Mouse (Mus musculus) left cerebral cortex, postnatal 25 days (tissue): ENCODE measurements around the gene Stac. TPM values are rescaled to one million over a fixed set of nuclear protein-coding genes. Genes with fewer than 3 reads are reported as not detected.
A peak's percentile ranks its signal among the peaks of the same experiment; 100 is the strongest.

Source experiments
- DNase-seq, 2 experiments: peaks; one replicate each; pipeline ENCODE4 v3.0.0; 2022; ENCODE audit warnings: low spot score in 2 of 2, mixed read lengths in 1 of 2
- intact Hi-C: fragments of 180-260 bp; cut with DNase I; formaldehyde crosslinking; loops from one replicate; pipeline ENCODE4 v1.15.1; 2025
- total RNA-seq, 2 experiments: library from RNA; stranded (reverse); gene quantifications; 2 replicates each; pipeline ENCODE4 v1.2.3; 2021

The Stac gene
- total RNA-seq, 2 experiments from 2014 or later, result 1.6 to 2.4 TPM

DNA sequence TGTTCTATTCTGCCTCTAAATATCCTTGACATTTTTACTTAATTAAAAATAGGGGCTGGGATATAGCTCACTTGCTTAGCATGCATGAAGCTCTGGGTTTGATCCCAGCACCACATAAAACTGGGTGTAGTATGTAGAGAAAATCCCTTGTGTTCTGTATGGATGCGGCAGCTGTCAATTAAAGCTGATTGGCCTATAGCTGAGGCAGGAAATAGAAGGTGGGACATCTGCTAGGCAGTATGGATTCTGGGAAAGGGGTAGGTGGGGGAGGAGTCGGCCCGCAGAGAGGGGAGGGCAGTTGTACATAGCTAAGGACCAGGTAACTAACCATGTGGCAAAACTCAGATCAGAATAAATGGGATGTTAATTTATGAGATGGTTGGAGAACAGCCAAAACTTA lies 166.3 kb downstream of the Stac start:
- intact Hi-C loops, result no loop called here
- DNase-seq, result no peak

DNA sequence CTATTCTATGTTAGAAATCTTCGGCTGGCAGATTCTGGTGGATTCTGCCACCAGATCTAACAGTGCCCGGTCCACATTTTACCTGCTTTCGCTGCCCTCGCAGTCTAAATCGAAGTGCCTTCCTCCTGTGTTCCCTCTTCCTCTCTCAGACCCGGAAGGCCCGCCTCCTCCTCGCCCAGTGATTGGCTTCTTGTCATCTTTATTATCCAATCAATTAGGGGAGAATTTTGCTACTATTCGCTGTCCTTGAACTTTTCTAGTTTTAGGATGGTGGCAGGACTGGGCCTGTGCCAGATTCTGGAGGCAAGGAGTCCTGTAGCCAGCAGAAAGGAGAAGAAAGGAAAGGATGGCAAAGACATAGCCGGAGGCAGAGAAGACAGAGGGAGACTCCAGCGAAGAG lies 167.0 kb downstream of the Stac start:
- DNase-seq, result no peak
- intact Hi-C loops, result no loop called here

DNA sequence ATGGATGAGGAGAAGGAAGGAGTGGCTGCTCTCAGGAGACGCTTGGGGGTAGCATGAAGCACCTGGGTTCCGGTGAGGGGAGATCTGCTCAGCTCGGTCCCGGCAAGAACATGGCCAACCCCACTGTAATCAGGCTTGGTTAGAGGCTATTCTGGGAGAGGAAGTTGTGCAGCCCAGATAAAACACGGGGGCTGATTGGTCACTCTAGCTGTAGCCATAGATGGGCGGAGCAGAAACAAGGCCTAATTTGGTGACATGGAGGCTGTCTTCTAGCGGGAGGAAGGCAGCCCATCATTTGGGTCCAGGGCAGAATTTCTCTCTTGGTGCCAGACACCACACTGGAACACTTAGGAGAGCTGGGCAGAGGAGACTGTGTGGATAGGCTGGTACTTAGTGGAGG lies 167.9 kb downstream of the Stac start:
- intact Hi-C loops, result no loop called here
- no peak for DNase-seq

GRCm38 (mm10) chr9:111515536-111515935 lies 174.6 kb downstream of the Stac start:
- intact Hi-C loops, result no loop called here
- no peak for DNase-seq

DNA sequence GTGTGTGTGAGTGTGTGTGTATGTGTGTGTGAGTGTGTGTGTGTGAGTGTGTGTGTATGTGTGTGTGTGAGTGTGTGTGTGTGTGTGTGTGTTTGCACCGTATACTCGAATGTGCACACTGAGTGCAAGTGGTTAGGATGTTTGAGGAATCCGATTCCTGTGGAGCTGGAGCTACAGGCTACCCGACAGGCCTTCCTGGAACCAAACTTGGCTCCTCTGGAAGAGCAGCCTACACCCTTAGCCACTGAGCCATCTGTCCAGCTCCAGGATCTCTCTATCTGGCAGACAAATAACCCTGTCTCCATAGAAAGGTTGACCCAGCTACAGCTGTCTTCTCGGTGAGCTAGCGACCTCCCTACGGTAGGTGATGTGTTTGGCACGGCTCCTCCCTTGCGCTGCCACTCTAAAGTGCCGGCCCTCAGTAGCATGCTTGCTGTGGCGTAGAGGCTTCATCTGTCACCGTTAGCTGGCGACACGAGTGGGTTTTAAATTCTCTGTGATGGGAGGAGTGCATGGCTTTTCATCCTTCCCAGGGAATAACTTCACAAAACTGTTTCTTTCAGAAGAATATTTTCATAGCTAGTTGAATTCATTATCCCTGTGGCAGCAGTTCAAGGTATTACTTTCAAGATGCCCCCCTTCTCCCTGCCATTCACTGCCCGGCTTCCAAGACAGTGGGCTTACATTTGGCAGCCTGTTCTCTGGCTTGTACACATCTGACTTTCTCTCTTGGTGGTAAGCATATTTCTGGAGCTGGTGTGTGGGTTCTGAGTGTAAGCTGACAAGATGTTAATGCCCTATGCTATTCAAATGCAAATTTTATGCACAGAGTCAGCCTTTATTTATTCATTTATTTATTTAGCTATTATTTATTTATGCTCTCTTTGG lies 175.3 kb downstream of the Stac start:
- DNase-seq, result peak in 1 of 2 experiments; percentile 57
- intact Hi-C loops, result no loop called here
